18 mouse cellular contexts compared by ENCODE assay signal in the genomic region with DNA sequence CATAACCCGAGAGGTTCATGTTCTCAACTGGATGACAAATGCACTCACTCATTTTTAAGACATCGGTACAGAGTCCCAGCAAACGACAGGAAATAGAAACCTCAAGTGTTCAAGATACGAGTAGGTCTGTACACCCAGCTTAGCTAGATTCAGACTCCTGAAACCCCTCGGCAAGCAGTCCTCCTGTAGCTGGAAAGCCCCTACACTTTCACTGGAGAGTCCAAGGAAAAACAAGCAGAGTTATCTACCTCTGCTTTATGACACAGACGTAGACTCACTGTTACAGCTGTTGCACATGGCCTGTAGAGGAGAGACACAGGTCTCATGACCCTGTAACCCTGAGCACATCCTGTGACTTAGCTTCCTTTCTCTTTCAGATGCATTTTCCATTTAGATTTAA. TPM values are rescaled to one million over a fixed set of nuclear protein-coding genes. Genes with fewer than 3 reads are reported as not detected.
DNase-seq lines count a peak whose midpoint lies in the region; ATAC-seq and TF ChIP-seq lines count a peak whose summit lies in the region.
"Had no signal": no experiment of that assay in that cellular context is flagged by ENCODE, and none has a peak within 500 bp of the region (broad histone marks: within the 10 kb centered on the region; RNA-seq: fewer than 3 reads in every experiment).

No protein-coding gene starts in this region.

- H3K4me3 ChIP-seq in gastrocnemius, adult 2 months, result no peak overlapping the region
- H3K4me3 ChIP-seq: embryonic facial prominence, embryonic 12.5 days; heart, adult 2 months; hindbrain, embryonic 13.5 days; layer of hippocampus, adult 2 months; limb, embryonic 12.5 days; liver, embryonic 13.5 days had no signal

- peak; percentile 65 for ATAC-seq in common myeloid progenitor, adult 5-6 weeks (replicated peaks; ENCODE audit: low read depth, poor library complexity, severe bottlenecking)
- ATAC-seq in megakaryocyte-erythroid progenitor cell, adult 5-6 weeks (replicated peaks; ENCODE audit: low FRiP score, low TSS enrichment, poor library complexity, severe bottlenecking), result peak; percentile 51
- ATAC-seq: forebrain, postnatal 0 days; intestine, embryonic 16.5 days had no signal

- peak; percentile 76 for DNase-seq in CD4-positive, CD25-positive, alpha-beta regulatory T cell, adult 2 months (ENCODE audit: low read depth, low spot score)
- peak; percentile 20 for DNase-seq in thymus, postnatal 14 days
- DNase-seq in cerebellum, adult 9-11 months, result no peak
- DNase-seq in left cerebral cortex, postnatal 10 days (ENCODE audit: extremely low spot score in 1 of 2, low spot score in 2 of 2), result no peak
- DNase-seq in gastrocnemius, adult 2 months, result no peak
- DNase-seq: adrenal gland, postnatal 14 days; cerebellum, adult 18-20 months; forebrain, postnatal 0 days; heart, adult 2 months; liver, embryonic 13.5 days had no signal

- no peak for TF ChIP-seq CTCF in gastrocnemius, adult 2 months (IDR thresholded peaks at IDR 0.05)

- intact Hi-C loops in left cerebral cortex, postnatal 10 days (cut with DNase I), result no loop called here
- intact Hi-C loops in gastrocnemius, adult 2 months (cut with DNase I), result no loop called here

- H3K27ac ChIP-seq in gastrocnemius, adult 2 months, result no peak overlapping the region
- H3K27ac ChIP-seq: embryonic facial prominence, embryonic 12.5 days; heart, adult 2 months; hindbrain, embryonic 13.5 days; layer of hippocampus, adult 2 months; limb, embryonic 12.5 days; liver, embryonic 13.5 days; stomach, postnatal 0 days had no signal

RNA-seq across cellular contexts. Expression of a gene that starts 12.1 kb away (rescaled TPM):
- total RNA-seq in common myeloid progenitor, adult 5-6 weeks (2017), result 104 and 126 TPM in 2 replicates
- 80.7 and 87.3 TPM in 2 replicates for total RNA-seq in megakaryocyte-erythroid progenitor cell, adult 5-6 weeks (2014; fragmentation: Nextera tagmentation)
- 60.1 and 74.3 TPM in 2 replicates for total RNA-seq in megakaryocyte-erythroid progenitor cell, adult 5-6 weeks (2017)
- 10 to 100 TPM; 13.4 to 16.6 TPM for total RNA-seq in left cerebral cortex, postnatal 10 days (2021)
- total RNA-seq in gastrocnemius, adult 2 months (2021), result 1 to 10 TPM; 2.6 to 3.0 TPM

Comparison
In these comparisons a context has a peak if more than half of its experiments do, and no peak if none do; other contexts are left out.
1. DNase-seq: peak in CD4-positive, CD25-positive, alpha-beta regulatory T cell, adult 2 months (single experiment) and thymus, postnatal 14 days (single experiment); none in cerebellum, adult 9-11 months (single experiment), left cerebral cortex, postnatal 10 days (0 of 2) and gastrocnemius, adult 2 months (single experiment).